Mouse (Mus musculus): ENCODE data around the gene Ift172. TPM values are rescaled to one million over a fixed set of nuclear protein-coding genes. Genes with fewer than 3 reads are reported as not detected.

The Ift172 gene
- polyA plus RNA-seq, 1 experiment from 2014 or later, result 48.6 TPM

DNA sequence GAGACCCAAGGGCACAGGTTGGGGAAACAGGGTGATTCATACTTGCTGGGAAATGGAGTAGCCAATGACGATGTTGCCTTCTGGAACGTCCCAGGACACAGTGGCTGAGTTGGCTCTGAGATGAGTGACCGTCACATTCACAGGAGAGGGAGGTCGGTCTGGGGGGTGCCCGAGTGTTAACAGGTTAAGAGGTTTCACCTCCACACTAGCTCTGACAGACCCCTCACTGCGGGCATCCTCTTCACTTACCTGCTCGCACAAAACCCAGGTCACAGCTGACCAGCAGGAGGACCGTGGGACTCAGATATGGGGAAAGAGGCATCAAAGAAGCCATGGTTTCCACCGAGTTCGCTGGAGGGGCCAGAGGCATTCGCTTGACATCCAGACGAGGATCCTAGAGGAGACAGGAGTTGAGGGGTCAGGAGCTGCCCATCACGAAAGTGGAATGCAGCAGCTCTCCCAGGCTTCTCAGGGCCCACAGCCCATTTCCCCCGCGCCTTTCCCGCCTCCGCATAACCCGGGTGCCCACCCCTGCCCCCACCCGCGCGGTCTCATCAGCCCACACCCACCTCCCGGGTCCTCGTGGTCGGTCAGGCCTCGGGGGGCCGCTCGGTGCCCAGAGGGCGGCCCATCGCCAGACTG, 4.2 kb upstream of the Ift172 start:
- H3K4me3 ChIP-seq, result peak overlapping the region; percentile 75
- H3K4me1 ChIP-seq, result peaks cover 37% of the 10 kb centered on the region
- H3K36me3 ChIP-seq, result peaks cover 22% of the 10 kb centered on the region
- no peaks in the 10 kb centered on the region for H3K27me3 ChIP-seq (ENCODE audit: low read depth, poor library complexity, severe bottlenecking)
- 7% methylated on average over 29 of the region's 29 CpGs for WGBS
- H3K9me3 ChIP-seq (replicated peaks), result no peaks in the 10 kb centered on the region
- DNase-seq (ENCODE audit: low spot score), result no peak
- peak overlapping the region; percentile 89 for H3K27ac ChIP-seq

DNA sequence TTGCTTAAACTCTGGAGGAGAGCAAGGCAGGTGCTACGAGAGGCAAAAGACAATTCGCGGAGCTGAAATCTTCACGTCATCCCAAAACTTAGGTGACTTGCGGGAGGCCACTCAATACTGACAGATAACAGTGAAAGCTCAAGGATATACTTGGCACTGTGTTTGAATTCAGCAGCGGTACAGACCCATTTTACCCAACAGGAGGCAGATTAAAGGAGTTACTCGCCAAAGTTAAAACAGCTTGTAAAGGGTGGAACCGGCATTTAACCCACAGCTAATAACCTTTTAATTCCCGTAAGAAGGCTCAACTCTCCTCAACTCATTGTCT, 409 bp upstream of the Ift172 start:
- DNase-seq (ENCODE audit: low spot score), result no peak
- no peaks in the 10 kb centered on the region for H3K27me3 ChIP-seq (ENCODE audit: low read depth, poor library complexity, severe bottlenecking)

DNA sequence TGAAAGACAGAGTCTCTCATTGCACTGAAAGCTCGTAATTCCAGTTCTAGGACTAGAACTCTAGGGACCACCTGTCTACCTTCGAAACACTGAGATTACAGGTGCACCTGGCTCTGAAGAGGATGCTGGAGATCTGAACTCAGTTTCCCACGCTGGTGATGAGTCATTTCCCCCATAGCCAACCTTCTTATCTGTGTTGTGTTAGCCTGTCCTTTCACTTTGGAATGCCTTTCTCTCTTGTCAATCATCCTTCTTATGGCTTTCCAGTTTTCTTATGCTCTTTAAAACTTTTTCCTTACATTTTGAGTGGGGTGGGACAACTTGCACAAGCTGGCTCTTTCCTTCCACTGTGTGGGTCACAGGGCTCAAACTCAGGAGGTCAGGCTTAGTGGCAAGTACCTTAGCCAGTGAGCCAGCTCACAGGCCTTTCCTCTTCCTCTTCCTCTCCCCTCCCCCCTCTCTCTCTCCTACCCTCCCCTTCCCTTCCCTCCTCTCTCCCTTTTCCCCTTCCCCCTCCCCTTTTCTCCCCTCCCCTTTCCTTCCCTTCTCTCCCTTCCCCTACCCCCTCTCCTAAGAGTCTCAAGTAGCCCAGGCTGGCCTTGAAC, 1.2 kb downstream of the Ift172 start:
- H3K9me3 ChIP-seq (replicated peaks), result no peaks in the 10 kb centered on the region
- DNase-seq (ENCODE audit: low spot score), result no peak
- H3K27me3 ChIP-seq (ENCODE audit: low read depth, poor library complexity, severe bottlenecking), result no peaks in the 10 kb centered on the region
- peaks cover 25% of the 10 kb centered on the region for H3K4me1 ChIP-seq
- H3K36me3 ChIP-seq, result peaks cover 49% of the 10 kb centered on the region
- 84% methylated on average over 3 of the region's 3 CpGs for WGBS
- H3K4me3 ChIP-seq, result peak overlapping the region; percentile 56
- no peak overlapping the region for H3K27ac ChIP-seq

More for the DNA sequence above, 409 bp upstream of the Ift172 start:
- H3K4me3 ChIP-seq, result peak overlapping the region; percentile 56
- H3K9me3 ChIP-seq (replicated peaks), result no peaks in the 10 kb centered on the region
- H3K36me3 ChIP-seq, result peaks cover 33% of the 10 kb centered on the region
- H3K4me1 ChIP-seq, result peaks cover 41% of the 10 kb centered on the region
- peak overlapping the region; percentile 78 for H3K27ac ChIP-seq
- 6% methylated on average over 9 of the region's 9 CpGs for WGBS

DNA sequence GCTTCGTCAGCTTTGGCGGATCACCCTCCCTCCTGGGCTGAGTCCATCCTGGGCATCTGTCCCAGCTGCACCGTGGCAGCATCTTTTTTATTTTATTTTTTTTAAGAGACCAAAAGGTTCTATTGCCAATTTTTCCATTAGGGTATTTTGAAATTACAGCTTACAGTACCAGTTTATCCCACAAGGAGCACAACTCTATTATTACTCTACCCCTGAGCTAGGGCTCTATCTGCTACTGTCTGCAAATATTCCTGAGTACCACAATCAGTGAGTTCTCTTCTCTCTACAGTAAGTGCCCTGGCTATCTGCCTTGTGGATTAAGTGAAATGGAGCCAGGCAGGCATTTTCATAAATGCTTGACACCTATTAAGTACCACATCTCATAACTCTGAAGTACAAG, 2.3 kb downstream of the Ift172 start:
- 76% methylated on average over 3 of the region's 3 CpGs for WGBS

DNA sequence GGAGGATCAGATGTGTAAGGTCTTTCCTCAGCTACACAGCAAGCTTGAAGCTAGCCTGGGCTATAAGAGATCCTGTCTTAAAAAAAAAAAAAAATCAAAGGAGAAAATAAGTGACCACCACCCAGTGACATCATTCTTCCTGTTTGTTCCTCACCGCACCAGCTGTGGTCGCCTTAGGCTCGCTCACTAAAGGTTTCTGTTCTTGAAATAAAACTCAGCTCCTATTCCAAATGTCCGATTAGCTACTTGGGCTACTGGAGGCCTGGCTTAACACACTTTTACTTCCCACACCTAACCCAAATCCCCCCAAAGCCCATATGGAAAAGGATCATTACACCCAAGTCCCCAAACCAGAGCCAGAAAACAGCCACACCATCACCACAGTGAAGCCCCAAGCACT, 2.7 kb downstream of the Ift172 start:
- WGBS, result 83% methylated on average over 4 of the region's 4 CpGs
- Histone ChIP-seq H3K4me1 (peaks cover 16% of the 10 kb centered on the region), H3K9me3 (replicated peaks) (no peaks in the 10 kb centered on the region), H3K27ac (no peak overlapping the region), H3K36me3 (peaks cover 52% of the 10 kb centered on the region), H3K4me3 (no peak overlapping the region), H3K27me3 (ENCODE audit: low read depth, poor library complexity, severe bottlenecking) (no peaks in the 10 kb centered on the region)
- DNase-seq (ENCODE audit: low spot score), result no peak

More for the DNA sequence above, 2.3 kb downstream of the Ift172 start:
- no peaks in the 10 kb centered on the region for H3K9me3 ChIP-seq (replicated peaks)
- H3K27me3 ChIP-seq (ENCODE audit: low read depth, poor library complexity, severe bottlenecking), result no peaks in the 10 kb centered on the region
- H3K27ac ChIP-seq, result no peak overlapping the region
- no peak overlapping the region for H3K4me3 ChIP-seq
- no peak for DNase-seq (ENCODE audit: low spot score)
- H3K4me1 ChIP-seq, result peaks cover 16% of the 10 kb centered on the region
- H3K36me3 ChIP-seq, result peaks cover 52% of the 10 kb centered on the region

DNA sequence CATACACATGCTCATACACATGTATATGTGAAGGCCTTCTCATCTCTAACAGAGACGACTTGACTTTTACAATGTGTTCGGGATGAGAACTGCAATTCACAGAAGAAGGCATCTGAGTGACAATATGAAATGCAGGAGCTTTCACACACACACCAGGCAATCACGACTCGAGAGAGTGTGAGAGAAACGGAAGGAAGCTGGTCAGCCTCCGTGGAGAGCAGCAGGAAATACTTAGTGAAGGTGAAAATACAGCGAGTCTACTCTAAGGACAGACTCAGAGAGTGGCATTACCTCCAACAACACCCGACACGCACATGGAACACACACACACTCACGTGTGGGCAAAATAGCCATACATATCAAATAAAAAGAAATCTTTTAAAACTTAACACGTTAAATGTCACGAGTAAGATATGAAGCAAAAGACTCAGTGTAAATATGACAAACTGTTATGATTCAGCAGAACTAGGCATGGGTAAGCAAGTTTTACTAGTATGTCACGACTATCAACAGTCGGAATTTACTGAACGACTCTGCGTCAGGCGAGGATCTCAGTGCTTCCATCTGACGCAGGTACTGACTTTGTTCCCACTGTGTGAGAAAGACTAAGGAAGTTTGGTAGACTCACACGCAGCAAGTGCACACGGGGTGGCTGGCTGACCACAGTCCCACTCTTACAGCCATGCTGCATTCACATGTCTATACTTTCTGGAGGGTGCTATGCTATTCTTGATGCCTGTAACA, 11.5 kb downstream of the Ift172 start:
- no peaks in the 10 kb centered on the region for H3K4me1 ChIP-seq
- H3K9me3 ChIP-seq (replicated peaks), result no peaks in the 10 kb centered on the region
- 89% methylated on average over 20 of the region's 20 CpGs for WGBS
- H3K27ac ChIP-seq, result no peak overlapping the region
- DNase-seq (ENCODE audit: low spot score), result no peak
- H3K27me3 ChIP-seq (ENCODE audit: low read depth, poor library complexity, severe bottlenecking), result no peaks in the 10 kb centered on the region
- H3K4me3 ChIP-seq, result no peak overlapping the region
- H3K36me3 ChIP-seq, result peaks cover 96% of the 10 kb centered on the region

DNA sequence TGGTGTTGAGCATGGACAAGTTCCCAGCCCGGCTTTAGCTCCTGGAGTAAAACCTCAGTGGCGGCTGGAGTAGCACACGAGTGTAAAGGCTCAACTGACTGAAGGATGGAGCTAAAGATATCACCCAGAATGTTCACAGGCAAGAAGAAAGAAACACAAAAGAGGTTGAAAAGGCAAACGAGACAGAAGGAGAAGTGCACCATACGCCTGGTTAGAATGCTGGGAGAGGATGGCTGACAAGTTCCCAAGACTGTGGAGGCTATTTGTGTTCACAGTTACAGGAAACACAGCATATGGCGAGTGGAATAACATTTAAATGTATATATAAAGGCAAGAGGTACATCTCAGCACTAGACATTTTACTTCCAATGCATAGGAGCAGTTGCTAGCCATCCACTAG, 17.9 kb downstream of the Ift172 start:
- WGBS, result 93% methylated on average over 6 of the region's 6 CpGs
- Histone ChIP-seq H3K27ac (no peak overlapping the region), H3K36me3 (peaks cover 85% of the 10 kb centered on the region), H3K9me3 (replicated peaks) (no peaks in the 10 kb centered on the region), H3K4me1 (no peaks in the 10 kb centered on the region), H3K4me3 (no peak overlapping the region), H3K27me3 (ENCODE audit: low read depth, poor library complexity, severe bottlenecking) (no peaks in the 10 kb centered on the region)
- no peak for DNase-seq (ENCODE audit: low spot score)

DNA sequence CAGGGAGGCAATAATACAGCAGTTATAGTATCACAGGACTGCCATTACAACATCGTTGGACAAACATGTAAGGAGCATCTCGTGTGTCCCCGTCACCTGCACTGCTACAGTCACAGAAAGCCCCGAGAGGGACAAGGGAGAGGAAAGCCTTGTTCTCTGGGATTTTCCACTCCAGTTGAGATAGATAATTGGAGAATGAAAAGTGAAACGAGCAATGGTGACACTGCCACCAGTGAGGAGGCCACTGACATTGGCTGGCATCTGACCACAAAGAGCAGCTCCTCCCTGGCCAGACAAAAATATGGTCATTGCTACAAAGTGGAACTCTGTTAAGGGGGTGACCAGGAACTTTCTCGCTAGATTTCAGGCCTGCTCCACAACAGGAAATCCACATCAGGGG, 23.2 kb downstream of the Ift172 start:
- no peak overlapping the region for H3K27ac ChIP-seq
- 86% methylated on average over 6 of the region's 6 CpGs for WGBS
- H3K36me3 ChIP-seq, result peaks cover 94% of the 10 kb centered on the region

DNA sequence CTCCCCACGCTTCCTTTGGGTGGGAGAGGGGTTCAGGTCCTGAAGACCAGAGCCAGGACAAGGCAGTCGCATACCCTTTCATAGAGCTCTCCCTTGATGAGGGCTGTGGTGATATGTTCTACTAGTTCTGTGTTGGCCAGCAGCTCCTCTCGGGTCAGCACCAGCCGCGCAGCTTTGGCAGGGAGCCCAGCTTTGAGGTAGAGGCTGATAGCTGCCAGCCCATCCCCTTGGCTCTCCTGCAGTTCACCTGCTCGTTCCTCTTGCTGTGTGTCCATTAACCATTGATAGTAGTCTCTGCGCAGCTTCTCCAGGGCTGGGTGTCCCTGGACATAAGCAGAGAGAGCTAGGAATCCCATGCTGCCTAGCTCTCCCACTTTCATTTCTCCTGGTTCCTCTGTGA, 24.8 kb downstream of the Ift172 start:
- Histone ChIP-seq H3K4me1 (no peaks in the 10 kb centered on the region), H3K36me3 (peaks cover 96% of the 10 kb centered on the region), H3K4me3 (no peak overlapping the region), H3K27ac (no peak overlapping the region), H3K9me3 (replicated peaks) (no peaks in the 10 kb centered on the region), H3K27me3 (ENCODE audit: low read depth, poor library complexity, severe bottlenecking) (no peaks in the 10 kb centered on the region)
- WGBS, result 90% methylated on average over 7 of the region's 7 CpGs
- no peak for DNase-seq (ENCODE audit: low spot score)

More for the DNA sequence above, 23.2 kb downstream of the Ift172 start:
- no peak for DNase-seq (ENCODE audit: low spot score)
- Histone ChIP-seq H3K9me3 (replicated peaks) (no peaks in the 10 kb centered on the region), H3K4me1 (no peaks in the 10 kb centered on the region), H3K27me3 (ENCODE audit: low read depth, poor library complexity, severe bottlenecking) (no peaks in the 10 kb centered on the region), H3K4me3 (no peak overlapping the region)

DNA sequence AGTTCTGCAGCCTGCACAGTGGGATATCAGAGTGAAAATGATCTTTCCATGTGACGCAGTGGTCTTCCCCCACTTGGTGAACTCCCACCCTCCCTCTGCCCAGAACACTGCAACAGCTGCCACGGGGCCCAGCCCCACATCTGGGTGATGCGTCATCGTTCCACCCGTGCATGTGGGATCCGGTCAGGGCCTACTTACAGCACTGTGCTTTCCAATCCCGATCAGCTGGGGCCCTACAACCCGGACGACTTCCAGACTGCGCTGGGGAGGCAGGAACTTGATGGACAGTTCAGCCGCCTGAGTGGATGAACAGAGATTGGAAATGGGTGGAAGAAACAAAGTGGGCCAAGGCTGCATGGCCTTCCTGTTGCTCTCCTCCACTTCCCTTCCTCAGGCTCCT, 33.3 kb downstream of the Ift172 start:
- H3K27ac ChIP-seq, result no peak overlapping the region
- WGBS, result 88% methylated on average over 11 of the region's 11 CpGs
- H3K4me3 ChIP-seq, result no peak overlapping the region
- H3K36me3 ChIP-seq, result peaks cover 92% of the 10 kb centered on the region
- peaks cover 15% of the 10 kb centered on the region for H3K4me1 ChIP-seq
- H3K27me3 ChIP-seq (ENCODE audit: low read depth, poor library complexity, severe bottlenecking), result no peaks in the 10 kb centered on the region
- DNase-seq (ENCODE audit: low spot score), result no peak
- no peaks in the 10 kb centered on the region for H3K9me3 ChIP-seq (replicated peaks)

DNA sequence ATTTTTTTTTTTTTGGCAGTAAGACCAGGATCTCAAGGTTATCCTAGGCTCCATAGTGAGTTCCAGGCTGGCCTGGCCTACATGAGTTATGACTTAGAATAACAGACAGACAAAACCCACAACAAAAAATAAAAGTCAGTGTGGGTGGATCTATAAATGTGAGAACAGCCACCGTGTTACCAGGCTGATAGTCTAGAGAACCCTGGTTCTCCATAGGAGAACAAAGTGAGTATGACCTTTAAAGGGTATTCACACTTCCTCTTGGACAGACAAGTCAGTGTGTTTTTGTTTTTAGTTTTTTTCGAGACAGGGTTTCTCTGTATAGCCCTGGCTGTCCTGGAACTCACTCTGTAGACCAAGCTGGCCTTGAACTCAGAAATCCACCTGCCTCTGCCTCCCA, 34.9 kb downstream of the Ift172 start:
- DNase-seq (ENCODE audit: low spot score), result no peak
- WGBS, result 81% methylated on average over 2 of the region's 2 CpGs
- no peaks in the 10 kb centered on the region for H3K27me3 ChIP-seq (ENCODE audit: low read depth, poor library complexity, severe bottlenecking)
- no peak overlapping the region for H3K27ac ChIP-seq
- H3K9me3 ChIP-seq (replicated peaks), result no peaks in the 10 kb centered on the region
- no peak overlapping the region for H3K4me3 ChIP-seq
- peaks cover 89% of the 10 kb centered on the region for H3K36me3 ChIP-seq
- peaks cover 31% of the 10 kb centered on the region for H3K4me1 ChIP-seq

DNA sequence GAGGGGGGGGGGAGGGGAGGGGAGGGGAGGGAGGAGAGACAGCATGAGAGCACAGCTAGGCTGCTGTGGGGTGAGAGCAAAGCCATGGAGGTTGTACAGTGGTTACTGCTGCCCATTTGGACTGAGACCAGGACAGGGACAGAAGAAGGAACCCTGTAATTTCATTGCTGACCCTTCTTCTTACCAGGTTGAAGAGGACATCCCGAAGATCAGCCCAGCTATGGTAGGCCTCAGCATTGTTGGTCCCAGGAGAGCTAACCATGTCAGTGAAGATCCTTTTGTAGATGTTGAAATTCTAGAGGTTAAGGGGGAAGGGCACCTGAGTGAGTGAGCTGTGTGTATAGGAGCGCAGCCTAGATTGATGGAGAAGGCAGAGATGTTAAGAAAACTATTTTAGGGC, 35.5 kb downstream of the Ift172 start:
- H3K27me3 ChIP-seq (ENCODE audit: low read depth, poor library complexity, severe bottlenecking), result no peaks in the 10 kb centered on the region
- no peak overlapping the region for H3K4me3 ChIP-seq
- peaks cover 89% of the 10 kb centered on the region for H3K36me3 ChIP-seq
- WGBS, result 97% methylated on average over 2 of the region's 2 CpGs
- no peak for DNase-seq (ENCODE audit: low spot score)
- no peaks in the 10 kb centered on the region for H3K9me3 ChIP-seq (replicated peaks)
- H3K27ac ChIP-seq, result no peak overlapping the region
- peaks cover 37% of the 10 kb centered on the region for H3K4me1 ChIP-seq

DNA sequence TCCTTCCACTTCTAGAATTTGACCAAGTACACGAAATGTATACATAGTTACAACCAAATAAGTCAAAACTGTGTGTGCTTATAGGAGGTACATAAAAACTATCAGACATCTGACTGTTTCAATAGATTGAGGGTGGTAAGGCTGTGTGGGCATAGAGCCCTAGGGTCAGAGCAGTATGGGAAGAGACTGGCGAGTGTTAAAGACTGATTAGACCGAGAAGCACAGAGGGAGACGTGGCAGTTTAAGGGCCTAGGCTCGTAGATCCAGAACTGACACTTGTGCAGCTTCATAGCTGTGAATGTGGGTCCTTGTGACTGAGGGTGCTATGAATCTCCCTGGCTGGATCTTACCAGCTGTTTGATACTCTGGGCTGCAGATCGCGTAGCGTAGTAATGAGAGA, 36.0 kb downstream of the Ift172 start:
- Histone ChIP-seq H3K36me3 (peaks cover 89% of the 10 kb centered on the region), H3K4me1 (peaks cover 38% of the 10 kb centered on the region), H3K4me3 (no peak overlapping the region), H3K27ac (no peak overlapping the region), H3K27me3 (ENCODE audit: low read depth, poor library complexity, severe bottlenecking) (no peaks in the 10 kb centered on the region), H3K9me3 (replicated peaks) (no peaks in the 10 kb centered on the region)
- WGBS, result 88% methylated on average over 8 of the region's 8 CpGs
- no peak for DNase-seq (ENCODE audit: low spot score)

All from limb, embryonic 10.5 days (tissue).